Mouse (Mus musculus) MEL (cell line): ENCODE results near the gene Tbc1d13. TPM values are rescaled to one million over a fixed set of nuclear protein-coding genes. Genes with fewer than 3 reads are reported as not detected.

Source experiments
- DNase-seq: peaks from one replicate; pipeline ENCODE4 v3.0.0; 2011; ENCODE audit warnings: low read depth, low spot score
- H3K27ac ChIP-seq: 2 replicates; pipeline ENCODE4 v1.5.1; 2012; ENCODE audit warnings: low read depth, mild to moderate bottlenecking, control low read depth, low read length, moderate library complexity; ENCODE audit not compliant: control insufficient read depth
- H3K27me3 ChIP-seq, 2 experiments: fragments of 150-350 bp in 1 of 2; sonication (generic) in 1 of 2; 2 replicates each; pipeline ENCODE4 v1.6.1; 2012; ENCODE audit warnings: low read length in 2 of 2, mild to moderate bottlenecking in 2 of 2, improper control_type of control experiment in 1 of 2, moderate library complexity in 1 of 2; ENCODE audit not compliant: insufficient read depth in 2 of 2, control insufficient read depth in 1 of 2
- H3K36me3 ChIP-seq, 2 experiments: 2 replicates each; pipeline ENCODE4 v1.6.1; 2012 to 2014; ENCODE audit warnings: low read length in 2 of 2, improper control_type of control experiment in 1 of 2, inconsistent platforms in 1 of 2, mild to moderate bottlenecking in 1 of 2; ENCODE audit not compliant: insufficient read depth in 2 of 2, control insufficient read depth in 1 of 2
- H3K4me1 ChIP-seq, 2 experiments: fragments of 150-350 bp in 1 of 2; sonication (generic) in 1 of 2; 2 replicates each; pipeline ENCODE4 v1.6.1; 2012; ENCODE audit warnings: low read length in 2 of 2, improper control_type of control experiment in 1 of 2, mild to moderate bottlenecking in 1 of 2; ENCODE audit not compliant: insufficient read depth in 2 of 2, control insufficient read depth in 1 of 2
- H3K4me3 ChIP-seq, 2 experiments: fragments of 150-350 bp in 1 of 2; sonication (generic) in 1 of 2; 2 replicates each; pipeline ENCODE4 v1.5.1; 2012; ENCODE audit warnings: low read depth in 2 of 2, low read length in 2 of 2, mild to moderate bottlenecking in 2 of 2, moderate library complexity in 2 of 2, control low read depth in 1 of 2, improper control_type of control experiment in 1 of 2; ENCODE audit not compliant: control insufficient read depth in 1 of 2, insufficient read depth in 1 of 2
- H3K79me2 ChIP-seq: 2 replicates; pipeline ENCODE4 v1.6.1; 2012; ENCODE audit warnings: mild to moderate bottlenecking, low read length, moderate library complexity; ENCODE audit not compliant: control insufficient read depth, poor library complexity, insufficient read depth
- H3K9ac ChIP-seq: 2 replicates; pipeline ENCODE4 v1.6.1; 2012; ENCODE audit warnings: low read depth, mild to moderate bottlenecking, control low read depth, low read length, moderate library complexity; ENCODE audit not compliant: control insufficient read depth, poor library complexity, severe bottlenecking
- H3K9me3 ChIP-seq: fragments of 150-350 bp; sonication (generic); replicated peaks from 2 replicates; pipeline ENCODE4 v1.6.1; 2012; ENCODE audit warnings: mild to moderate bottlenecking, low read length, improper control_type of control experiment, moderate library complexity; ENCODE audit not compliant: insufficient read depth
- BHLHE40 ChIP-seq: IDR thresholded peaks from 2 replicates; pipeline ENCODE4 v1.6.1; 2012; ENCODE audit warnings: low read depth, mild to moderate bottlenecking, inconsistent platforms, low read length, improper control_type of control experiment, borderline replicate concordance
- CHD2 ChIP-seq: IDR thresholded peaks from 2 replicates; pipeline ENCODE4 v1.6.1; 2011; ENCODE audit warnings: low read length, improper control_type of control experiment
- E2F4 ChIP-seq: IDR thresholded peaks from 2 replicates; pipeline ENCODE4 v1.6.1; 2011; ENCODE audit warnings: low read depth, low read length, improper control_type of control experiment, borderline replicate concordance
- GATA1 ChIP-seq: IDR thresholded peaks from 2 replicates; pipeline ENCODE4 v1.6.1; 2011; ENCODE audit warnings: low read depth, low read length, improper control_type of control experiment
- HCFC1 ChIP-seq: IDR thresholded peaks from 2 replicates; pipeline ENCODE4 v1.6.1; 2012; ENCODE audit warnings: low read depth, mild to moderate bottlenecking, inconsistent platforms, low read length, improper control_type of control experiment, moderate library complexity
- JUND ChIP-seq: IDR thresholded peaks from 2 replicates; pipeline ENCODE4 v1.6.1; 2011; ENCODE audit warnings: low read depth, mild to moderate bottlenecking, improper control_type of control experiment, low read length
- MAX ChIP-seq: IDR thresholded peaks from 2 replicates; pipeline ENCODE4 v1.6.1; 2011; ENCODE audit warnings: low read length, improper control_type of control experiment
- MEF2A ChIP-seq: IDR thresholded peaks from 2 replicates; pipeline ENCODE4 v1.6.1; 2014; ENCODE audit warnings: low read depth, mild to moderate bottlenecking, inconsistent platforms, low read length, improper control_type of control experiment; ENCODE audit not compliant: poor library complexity, insufficient replicate concordance, severe bottlenecking; ENCODE audit errors: extremely low read depth
- MXI1 ChIP-seq: IDR thresholded peaks from 2 replicates; pipeline ENCODE4 v1.6.1; 2011; ENCODE audit warnings: mild to moderate bottlenecking, low read depth, low read length, improper control_type of control experiment
- NELFE ChIP-seq: IDR thresholded peaks from 2 replicates; pipeline ENCODE4 v1.6.1; 2011; ENCODE audit warnings: low read depth, low read length, improper control_type of control experiment
- POLR2A ChIP-seq, 2 experiments: IDR thresholded peaks; 2 replicates each; pipeline ENCODE4 v1.6.1; 2011 to 2012; ENCODE audit warnings: low read length in 2 of 2, mild to moderate bottlenecking in 2 of 2, control low read depth in 1 of 2, improper control_type of control experiment in 1 of 2, low read depth in 1 of 2, moderate library complexity in 1 of 2; ENCODE audit not compliant: control insufficient read depth in 1 of 2, insufficient read depth in 1 of 2, poor library complexity in 1 of 2
- POLR2AphosphoS2 ChIP-seq: IDR thresholded peaks from 2 replicates; pipeline ENCODE4 v1.6.1; 2011; ENCODE audit warnings: low read length, improper control_type of control experiment
- RCOR1 ChIP-seq: IDR thresholded peaks from 2 replicates; pipeline ENCODE4 v1.6.1; 2012; ENCODE audit warnings: low read depth, mild to moderate bottlenecking, inconsistent platforms, low read length, improper control_type of control experiment
- SMC3 ChIP-seq: IDR thresholded peaks from 2 replicates; pipeline ENCODE4 v1.6.1; 2011; ENCODE audit warnings: low read depth, low read length, improper control_type of control experiment
- TBP ChIP-seq: IDR thresholded peaks from 2 replicates; pipeline ENCODE4 v1.8.0; 2011; ENCODE audit warnings: low read depth, low read length, improper control_type of control experiment
- USF1 ChIP-seq: IDR thresholded peaks from 2 replicates; pipeline ENCODE4 v1.6.1; 2014; ENCODE audit warnings: low read depth, mild to moderate bottlenecking, inconsistent platforms, low read length, improper control_type of control experiment, moderate library complexity
- USF2 ChIP-seq, 2 experiments: IDR thresholded peaks; 2 replicates each; pipeline ENCODE4 v1.6.1; 2011 to 2012; ENCODE audit warnings: improper control_type of control experiment in 2 of 2, low read length in 2 of 2, borderline replicate concordance in 1 of 2, inconsistent platforms in 1 of 2, low read depth in 1 of 2, mild to moderate bottlenecking in 1 of 2; ENCODE audit not compliant: insufficient read depth in 1 of 2
- ZKSCAN1 ChIP-seq: IDR thresholded peaks from 2 replicates; pipeline ENCODE4 v1.6.1; 2012; ENCODE audit warnings: low read depth, mild to moderate bottlenecking, inconsistent platforms, low read length, improper control_type of control experiment, moderate library complexity
- ZMIZ1 ChIP-seq: IDR thresholded peaks from 2 replicates; pipeline ENCODE4 v1.6.1; 2012; ENCODE audit warnings: low read depth, mild to moderate bottlenecking, inconsistent platforms, low read length, improper control_type of control experiment, moderate library complexity
- polyA plus RNA-seq, 2 experiments: library from polyadenylated mRNA; stranded (reverse) in 1 of 2; unstranded in 1 of 2; fragments of >175 nt in 1 of 2; fragments of >200 nt in 1 of 2; gene quantifications; 2 replicates each; pipeline versions ENCODE4 v1.2.1 to v1.2.4; 2012; ENCODE audit warnings: low replicate concordance in 2 of 2, low read depth in 1 of 2; ENCODE audit not compliant: insufficient read length in 2 of 2, insufficient read depth in 1 of 2, missing spikeins in 1 of 2
- total RNA-seq: library from RNA; depleted of rRNA; stranded (reverse); fragments of 300-350 nt; gene quantifications from 2 replicates; pipeline ENCODE4 v1.2.3, GENCODE M21; 2012

The Tbc1d13 gene
- total and polyA plus RNA-seq, 3 experiments: 62.4 to 78.5 TPM; not detected in 1

GRCm38 (mm10) chr2:30132801-30133612 is 539 bp upstream of the Tbc1d13 start:
- Histone ChIP-seq H3K9me3 (no peaks in the 10 kb centered on the region), H3K27ac (peak overlapping the region; percentile 97), H3K27me3 (no peaks in the 10 kb centered on the region), H3K79me2 (peaks cover 9% of the 10 kb centered on the region), H3K4me3 (peak overlapping the region; percentile 55 to 74), H3K4me1 (peaks cover 2 to 11% of the 10 kb centered on the region in 2 experiments; a peak in 2 of 4 replicates), H3K36me3 (peaks cover 0 to 8% of the 10 kb centered on the region in 2 experiments; a peak in 2 of 4 replicates), H3K9ac (peak overlapping the region; percentile 78)
- peak; percentile 70 for DNase-seq
- 0 out of 2 replicates have a peak, but pooled peaks have one; percentile 24 for TF ChIP-seq CHD2
- no peak for TF ChIP-seq NELFE
- peak; percentile 21; the same call in 1 of the 2 replicates for TF ChIP-seq RCOR1
- peak; percentile 89 for TF ChIP-seq BHLHE40
- TF ChIP-seq POLR2A (IDR thresholded peaks at IDR 0.05; ENCODE audit: control insufficient read depth in 1 of 2, insufficient read depth in 1 of 2, low read depth in 1 of 2, low read length in 2 of 2, poor library complexity in 1 of 2): no peak
- TF ChIP-seq HCFC1: no peak

GRCm38 (mm10) chr2:30134378-30134711 is 799 bp downstream of the Tbc1d13 start:
- H3K36me3 ChIP-seq: peaks cover 0 to 8% of the 10 kb centered on the region in 2 experiments; a peak in 2 of 4 replicates
- H3K79me2 ChIP-seq: peaks cover 9% of the 10 kb centered on the region
- H3K4me3 ChIP-seq: peak overlapping the region; percentile 66 to 74
- peak overlapping the region; percentile 36 for H3K27ac ChIP-seq
- H3K9ac ChIP-seq: peak overlapping the region; percentile 76
- H3K9me3 ChIP-seq: no peaks in the 10 kb centered on the region
- peaks cover 2 to 11% of the 10 kb centered on the region in 2 experiments; a peak in 2 of 4 replicates for H3K4me1 ChIP-seq
- no peaks in the 10 kb centered on the region for H3K27me3 ChIP-seq
- TF ChIP-seq JUND: no peak
- TF ChIP-seq MXI1: no peak
- no peak for TF ChIP-seq SMC3
- TF ChIP-seq ZMIZ1: no peak
- no peak for TF ChIP-seq USF2 (IDR thresholded peaks at IDR 0.05; ENCODE audit: borderline replicate concordance in 1 of 2, insufficient read depth in 1 of 2, low read depth in 1 of 2, low read length in 2 of 2)
- TF ChIP-seq RCOR1: no peak
- no peak for TF ChIP-seq ZKSCAN1
- no peak for TF ChIP-seq POLR2AphosphoS2
- TF ChIP-seq USF1: no peak
- TF ChIP-seq POLR2A (IDR thresholded peaks at IDR 0.05; ENCODE audit: control insufficient read depth in 1 of 2, insufficient read depth in 1 of 2, low read depth in 1 of 2, low read length in 2 of 2, poor library complexity in 1 of 2): no peak
- no peak for TF ChIP-seq E2F4
- TF ChIP-seq TBP: no peak
- TF ChIP-seq MEF2A: no peak
- no peak for TF ChIP-seq MAX
- no peak for TF ChIP-seq GATA1
- DNase-seq: no peak
